Mouse (Mus musculus) CH12.LX (cell line): Measurements from ENCODE around the gene H2-Ab1. TPM values are rescaled to one million over a fixed set of nuclear protein-coding genes. Genes with fewer than 3 reads are reported as not detected.

ENCODE experiments used
- DNase-seq: peaks from one replicate; pipeline ENCODE4 v3.0.0-alpha.2; 2013; ENCODE audit errors: extremely low read depth
- H3K27ac ChIP-seq: 2 replicates; pipeline ENCODE4 v1.5.1; 2012; ENCODE audit warnings: low read depth, mild to moderate bottlenecking, control low read depth, moderate library complexity; ENCODE audit not compliant: insufficient read depth
- H3K27me3 ChIP-seq: replicated peaks from 2 replicates; pipeline ENCODE3; 2012; ENCODE audit warnings: inconsistent platforms
- H3K36me3 ChIP-seq, 2 experiments: replicated peaks in 1 of 2; 2 replicates each; pipeline versions ENCODE3 to v1.6.1; 2012; ENCODE audit warnings: inconsistent platforms in 1 of 2, low read length in 1 of 2, mild to moderate bottlenecking in 1 of 2, mixed read lengths in 1 of 2, moderate library complexity in 1 of 2; ENCODE audit not compliant: control insufficient read depth in 1 of 2, insufficient read depth in 1 of 2
- H3K4me1 ChIP-seq, 2 experiments: 2 replicates each; pipeline ENCODE4 v1.6.1; 2012; ENCODE audit warnings: inconsistent platforms in 1 of 2, moderate library complexity in 1 of 2; ENCODE audit not compliant: insufficient read depth in 2 of 2, control insufficient read depth in 1 of 2
- H3K4me2 ChIP-seq: 2 replicates; pipeline ENCODE4 v1.6.1; 2012; ENCODE audit warnings: low read depth, mild to moderate bottlenecking, control low read depth; ENCODE audit not compliant: poor library complexity, insufficient read depth, severe bottlenecking
- H3K4me3 ChIP-seq, 3 experiments: fragments of 150-350 bp in 1 of 3; sonication (generic) in 1 of 3; replicated peaks in 1 of 3; 2 replicates each; pipeline versions ENCODE3 to v1.5.1; 2011 to 2012; ENCODE audit warnings: low read depth in 2 of 3, low read length in 2 of 3, mild to moderate bottlenecking in 2 of 3, moderate library complexity in 2 of 3, control low read depth in 1 of 3, improper control_type of control experiment in 1 of 3, inconsistent platforms in 1 of 3, mixed read lengths in 1 of 3; ENCODE audit not compliant: poor library complexity in 1 of 3
- H3K79me2 ChIP-seq: replicated peaks from 2 replicates; pipeline ENCODE4 v1.6.1; 2012; ENCODE audit warnings: mild to moderate bottlenecking, moderate library complexity; ENCODE audit not compliant: control insufficient read depth, poor library complexity, insufficient read depth, severe bottlenecking; ENCODE audit errors: extremely low read depth
- H3K9ac ChIP-seq: 2 replicates; pipeline ENCODE4 v1.6.1; 2012; ENCODE audit warnings: low read depth, mild to moderate bottlenecking, control low read depth, moderate library complexity; ENCODE audit not compliant: insufficient read depth
- H3K9me3 ChIP-seq: replicated peaks from 2 replicates; pipeline ENCODE3; 2012; ENCODE audit warnings: low read length, inconsistent platforms, mixed read lengths
- CHD2 ChIP-seq: IDR thresholded peaks from 2 replicates; pipeline ENCODE4 v1.6.1; 2011; ENCODE audit warnings: low read length, improper control_type of control experiment
- CTCF ChIP-seq, 2 experiments: IDR thresholded peaks in 1 of 2; conservative IDR thresholded peaks in 1 of 2; 2 replicates each; pipeline ENCODE4 v1.5.1; 2011 to 2012; ENCODE audit warnings: low read depth in 2 of 2, low read length in 2 of 2, improper control_type of control experiment in 1 of 2, inconsistent platforms in 1 of 2, mild to moderate bottlenecking in 1 of 2, moderate library complexity in 1 of 2
- ELF1 ChIP-seq: IDR thresholded peaks from 2 replicates; pipeline ENCODE4 v1.6.1; 2014; ENCODE audit warnings: low read depth, mild to moderate bottlenecking, inconsistent platforms, low read length, improper control_type of control experiment
- EP300 ChIP-seq: IDR thresholded peaks from 2 replicates; pipeline ENCODE4 v1.6.1; 2011; ENCODE audit warnings: low read length, improper control_type of control experiment
- ETS1 ChIP-seq: conservative IDR thresholded peaks from 2 replicates; pipeline ENCODE4 v1.6.1; 2012; ENCODE audit warnings: low read depth, mild to moderate bottlenecking, inconsistent platforms, low read length, improper control_type of control experiment, moderate library complexity
- HCFC1 ChIP-seq: IDR thresholded peaks from 2 replicates; pipeline ENCODE4 v1.6.1; 2012; ENCODE audit warnings: low read depth, mild to moderate bottlenecking, inconsistent platforms, low read length, improper control_type of control experiment
- IRF4 ChIP-seq: IDR thresholded peaks from 2 replicates; pipeline ENCODE4 v1.6.1; 2014; ENCODE audit warnings: low read depth, mild to moderate bottlenecking, inconsistent platforms, low read length, improper control_type of control experiment
- KAT2A ChIP-seq: IDR thresholded peaks from 2 replicates; pipeline ENCODE4 v1.6.1; 2012; ENCODE audit warnings: low read length, improper control_type of control experiment, inconsistent platforms; ENCODE audit not compliant: insufficient replicate concordance
- MAZ ChIP-seq: IDR thresholded peaks from 2 replicates; pipeline ENCODE4 v1.6.1; 2012; ENCODE audit warnings: low read depth, mild to moderate bottlenecking, inconsistent platforms, low read length, improper control_type of control experiment, moderate library complexity
- MEF2A ChIP-seq: IDR thresholded peaks from 2 replicates; pipeline ENCODE4 v1.6.1; 2014; ENCODE audit warnings: low read depth, mild to moderate bottlenecking, inconsistent platforms, low read length, improper control_type of control experiment, borderline replicate concordance
- MXI1 ChIP-seq: IDR thresholded peaks from 2 replicates; pipeline ENCODE4 v1.6.1; 2011; ENCODE audit warnings: mild to moderate bottlenecking, low read depth, low read length, improper control_type of control experiment
- MYC ChIP-seq: IDR thresholded peaks from 2 replicates; pipeline ENCODE4 v1.6.1; 2011; ENCODE audit warnings: low read depth, mild to moderate bottlenecking, improper control_type of control experiment, low read length
- NRF1 ChIP-seq: IDR thresholded peaks from 2 replicates; pipeline ENCODE4 v1.6.1; 2014; ENCODE audit warnings: low read depth, mild to moderate bottlenecking, inconsistent platforms, low read length, improper control_type of control experiment, moderate library complexity
- TBP ChIP-seq: conservative IDR thresholded peaks from 2 replicates; pipeline ENCODE4 v1.6.1; 2011; ENCODE audit warnings: low read depth, low read length, improper control_type of control experiment
- TCF12 ChIP-seq: IDR thresholded peaks from 2 replicates; pipeline ENCODE4 v1.6.1; 2014; ENCODE audit warnings: low read depth, mild to moderate bottlenecking, inconsistent platforms, low read length, improper control_type of control experiment
- UBTF ChIP-seq: IDR thresholded peaks from 2 replicates; pipeline ENCODE4 v1.6.1; 2012; ENCODE audit warnings: low read depth, mild to moderate bottlenecking, inconsistent platforms, low read length, improper control_type of control experiment, moderate library complexity
- USF1 ChIP-seq: IDR thresholded peaks from 2 replicates; pipeline ENCODE4 v1.6.1; 2014; ENCODE audit warnings: low read depth, mild to moderate bottlenecking, inconsistent platforms, low read length, improper control_type of control experiment
- USF2 ChIP-seq: conservative IDR thresholded peaks from 2 replicates; pipeline ENCODE4 v1.6.1; 2011; ENCODE audit warnings: low read depth, low read length, improper control_type of control experiment
- ZKSCAN1 ChIP-seq: IDR thresholded peaks from 2 replicates; pipeline ENCODE4 v1.6.1; 2012; ENCODE audit warnings: low read depth, inconsistent platforms, low read length, improper control_type of control experiment, borderline replicate concordance
- ZNF384 ChIP-seq: IDR thresholded peaks from 2 replicates; pipeline ENCODE4 v1.6.1; 2012; ENCODE audit warnings: low read depth, low read length, improper control_type of control experiment, inconsistent platforms
- dilution Hi-C: fragments of 300-500 bp; cut with MboI; formaldehyde crosslinking; loops from 2 replicates; pipeline ENCODE4 v1.14.3; 2020; ENCODE audit warnings: low sequenced_read_pairs; ENCODE audit not compliant: extremely low pct_unique_long_range_greater_than_20kb, extremely low pct_ligation_motif_present
- in situ Hi-C: fragments of 300-500 bp; cut with MboI; formaldehyde crosslinking; loops from 3 replicates; pipeline ENCODE4 v1.14.3; 2019; ENCODE audit warnings: low sequenced_read_pairs, low pct_ligation_motif_present, low pct_unique_long_range_greater_than_20kb, mixed read lengths
- polyA plus RNA-seq: library from polyadenylated mRNA; unstranded; fragments of >175 nt; gene quantifications from 2 replicates; pipeline ENCODE4 v1.2.1, GENCODE M21; 2012; ENCODE audit warnings: low read depth; ENCODE audit not compliant: insufficient read length
- total RNA-seq, 2 experiments: library from RNA; depleted of rRNA; stranded (reverse); fragments of 300-350 nt in 1 of 2; fragments of >200 nt in 1 of 2; gene quantifications; 2 replicates each; pipeline ENCODE4 v1.2.3; 2012 to 2014

The H2-Ab1 gene
- total and polyA plus RNA-seq, 3 experiments, result 114 to 699 (median 119) TPM

DNA sequence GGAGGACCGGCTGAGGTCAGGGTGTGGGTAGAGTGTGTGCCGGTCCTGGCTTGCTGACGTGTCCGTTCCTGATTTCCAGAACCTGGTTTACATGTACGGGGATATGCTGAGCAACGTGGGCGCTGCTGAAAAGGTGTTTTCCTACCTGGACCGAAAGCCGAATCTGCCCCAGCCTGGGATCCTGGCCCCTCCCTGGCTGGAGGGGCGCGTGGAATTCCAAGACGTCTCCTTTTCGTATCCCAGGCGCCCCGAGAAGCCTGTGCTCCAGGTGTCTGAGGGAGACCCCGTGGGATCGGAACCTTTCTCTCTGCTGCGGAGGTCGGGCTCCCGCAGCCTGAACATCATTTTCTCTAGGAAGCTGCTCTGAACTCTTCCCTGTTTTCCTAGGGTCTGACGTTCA is 43.6 kb upstream of the H2-Ab1 start:
- H3K9ac ChIP-seq, result no peak overlapping the region
- TF ChIP-seq ETS1 (no peak), TBP (no peak), USF1 (no peak), NRF1 (no peak), MXI1 (no peak), TCF12 (no peak), ELF1 (no peak), ZNF384 (no peak), ZKSCAN1 (no peak), MAZ (no peak), CHD2 (no peak), KAT2A (no peak), EP300 (no peak), CTCF (conservative IDR thresholded peaks at IDR 0.05 in 1 of 2, IDR thresholded peaks at IDR 0.05 in 1 of 2; ENCODE audit: low read depth in 2 of 2, low read length in 2 of 2) (no peak), MEF2A (no peak), MYC (no peak), UBTF (no peak)
- no peak overlapping the region for H3K4me3 ChIP-seq
- peaks cover 2 to 14% of the 10 kb centered on the region in 2 experiments; a peak in 2 of 4 replicates for H3K4me1 ChIP-seq
- H3K36me3 ChIP-seq, result peaks cover 74 to 97% of the 10 kb centered on the region in 2 experiments
- no peak for DNase-seq
- in situ Hi-C loops (loop anchor here (5.0 kb wide), 1 partner anchor 37 kb away; no protein-coding TSS in a partner anchor), dilution Hi-C loops (no loop called here)
- H3K27me3 ChIP-seq, result no peaks in the 10 kb centered on the region
- peaks cover 6% of the 10 kb centered on the region for H3K9me3 ChIP-seq
- no peak overlapping the region for H3K27ac ChIP-seq
- H3K79me2 ChIP-seq, result peaks cover 5% of the 10 kb centered on the region
- no peak overlapping the region for H3K4me2 ChIP-seq

GRCm38 (mm10) chr17:34215176-34215575 is 42.3 kb upstream of the H2-Ab1 start:
- H3K4me3 ChIP-seq, result no peak overlapping the region
- TF ChIP-seq USF2 (no peak), ZKSCAN1 (no peak), HCFC1 (no peak), CTCF (conservative IDR thresholded peaks at IDR 0.05 in 1 of 2, IDR thresholded peaks at IDR 0.05 in 1 of 2; ENCODE audit: low read depth in 2 of 2, low read length in 2 of 2) (no peak), ETS1 (no peak), ZNF384 (no peak), IRF4 (no peak)
- TF ChIP-seq, all 38 proteins: peak for 0
- H3K4me1 ChIP-seq, result peaks cover 0 to 9% of the 10 kb centered on the region in 2 experiments; a peak in 2 of 4 replicates
- H3K4me2 ChIP-seq, result no peak overlapping the region
- no peak overlapping the region for H3K9ac ChIP-seq
- H3K27ac ChIP-seq, result no peak overlapping the region
- DNase-seq, result no peak
- no peaks in the 10 kb centered on the region for H3K9me3 ChIP-seq
- in situ Hi-C loops, result no loop called here
- peaks cover 3% of the 10 kb centered on the region; the same call in 1 of the 2 replicates for H3K79me2 ChIP-seq
- H3K27me3 ChIP-seq, result no peaks in the 10 kb centered on the region
- H3K36me3 ChIP-seq, result peaks cover 64 to 85% of the 10 kb centered on the region in 2 experiments
- dilution Hi-C loops, result no loop called here
